Mouse (Mus musculus): ENCODE data around the gene Slc26a10. TPM values are rescaled to one million over a fixed set of nuclear protein-coding genes. Genes with fewer than 3 reads are reported as not detected.
"Not testable (repeated sequence)": the region's sequence is repeated elsewhere in the genome, so short reads cannot be mapped to it uniquely, and the experiment has no call there.

Slc26a10 gene
- polyA plus RNA-seq, 1 experiment from 2014 or later: 1.1 TPM

DNA sequence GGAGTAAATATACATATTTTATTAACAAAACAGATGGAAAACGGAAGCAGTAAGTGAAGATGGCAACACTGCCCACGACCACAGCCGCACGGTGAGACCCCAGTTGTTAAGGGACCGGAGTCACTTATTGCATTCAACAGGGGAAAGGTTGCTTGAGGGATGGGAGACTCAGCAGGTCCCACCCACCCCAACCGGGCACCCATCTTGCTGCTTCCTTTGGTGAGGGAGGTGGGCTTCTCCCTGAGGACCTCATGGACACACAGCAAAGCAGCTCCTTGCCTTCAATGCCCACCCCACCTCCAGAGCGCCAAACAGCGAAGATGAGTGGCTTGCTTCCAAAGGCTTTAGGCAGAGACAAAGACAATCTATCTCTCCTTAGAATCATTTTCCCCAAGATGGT is 16.7 kb upstream of the Slc26a10 start:
- no peaks in the 10 kb centered on the region for H3K9me3 ChIP-seq (replicated peaks)
- no peak for ATAC-seq
- H3K9ac ChIP-seq: no peak overlapping the region
- peaks cover 63% of the 10 kb centered on the region for H3K36me3 ChIP-seq (ENCODE audit: poor library complexity, severe bottlenecking)
- H3K4me2 ChIP-seq: no peak overlapping the region
- H3K4me1 ChIP-seq: peaks cover 17% of the 10 kb centered on the region
- no peaks in the 10 kb centered on the region for H3K27me3 ChIP-seq
- no peak overlapping the region for H3K4me3 ChIP-seq
- no peak overlapping the region for H3K27ac ChIP-seq
- WGBS: 92% methylated on average over 8 of the region's 8 CpGs

DNA sequence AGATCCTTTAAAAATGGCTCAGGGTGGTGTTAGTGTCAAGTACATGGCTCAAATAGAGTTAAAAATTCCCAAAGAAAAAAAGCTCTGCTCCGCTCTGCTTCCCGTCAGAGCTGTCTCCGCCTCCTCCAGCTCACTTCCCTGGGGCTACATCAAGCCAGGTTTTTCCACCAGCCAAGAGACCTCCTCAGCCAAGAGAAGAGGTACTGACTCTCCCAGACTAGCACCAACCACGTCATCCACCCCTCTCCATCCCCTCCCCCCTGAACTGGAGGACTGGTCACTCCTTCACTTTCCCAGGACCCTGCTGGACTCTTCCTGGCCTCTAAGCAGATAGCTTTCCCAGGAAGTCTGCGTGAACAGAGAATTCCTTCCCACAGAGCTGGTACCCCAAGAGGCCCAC is 15.9 kb upstream of the Slc26a10 start:
- peak overlapping the region; percentile 73 for H3K4me2 ChIP-seq
- H3K27ac ChIP-seq: peak overlapping the region; percentile 91; the same call in 1 of the 2 replicates
- peaks cover 62% of the 10 kb centered on the region for H3K36me3 ChIP-seq (ENCODE audit: poor library complexity, severe bottlenecking)
- peaks cover 17% of the 10 kb centered on the region for H3K4me1 ChIP-seq
- peak overlapping the region; percentile 90 for H3K4me3 ChIP-seq
- peak; percentile 43 for ATAC-seq
- peak overlapping the region; percentile 96 for H3K9ac ChIP-seq
- H3K27me3 ChIP-seq: no peaks in the 10 kb centered on the region
- WGBS: 6% methylated on average over 5 of the region's 5 CpGs
- H3K9me3 ChIP-seq (replicated peaks): no peaks in the 10 kb centered on the region

DNA sequence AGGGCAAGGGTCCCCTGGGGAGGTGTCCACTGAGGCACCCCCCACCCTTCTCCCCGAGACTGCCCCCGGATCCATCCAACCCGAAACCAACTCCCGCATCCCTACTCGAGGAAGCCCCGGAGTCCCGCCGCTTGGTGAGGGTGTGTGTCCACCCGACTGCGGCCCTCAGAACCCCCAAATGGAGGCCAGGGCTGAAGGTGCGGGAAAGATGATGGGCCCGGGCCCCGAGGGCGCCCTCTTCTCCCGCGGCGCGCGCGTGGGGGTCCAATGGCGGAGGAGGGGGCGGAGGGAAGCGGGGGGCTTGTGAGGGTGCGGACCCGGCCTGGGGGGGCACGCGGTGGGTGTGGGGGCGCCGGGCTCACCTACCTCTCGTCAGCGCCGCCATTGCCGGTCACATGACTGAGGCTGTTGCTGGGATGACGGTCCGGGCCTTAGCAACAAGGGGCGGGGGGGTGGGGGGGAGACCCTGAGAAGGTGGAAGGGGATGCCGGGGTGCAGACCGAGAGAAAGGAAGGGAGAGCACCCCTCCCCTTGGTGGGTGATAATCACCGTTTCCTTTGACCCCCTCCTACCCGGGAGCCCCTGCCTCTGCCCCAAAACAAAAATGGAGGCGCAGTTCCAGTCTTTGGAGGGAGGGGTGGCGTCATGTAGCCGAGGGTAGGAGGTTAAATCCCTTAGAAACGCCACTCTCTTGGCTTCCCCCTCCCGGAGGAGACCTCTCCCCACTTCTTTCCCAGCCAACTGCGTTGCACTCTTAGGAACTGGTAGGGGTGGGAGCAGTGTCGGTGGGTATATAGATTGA is 15.1 kb upstream of the Slc26a10 start, which contains the start of gene Dtx3:
Gene Dtx3, minus strand, starts transcription at position 401 of the 802 bp plus-strand sequence.
- no peaks in the 10 kb centered on the region for H3K9me3 ChIP-seq (replicated peaks)
- H3K9ac ChIP-seq: peak within 1 kb of the TSS; percentile 96
- ATAC-seq: peak; percentile 77
- peak within 1 kb of the TSS; percentile 91 for H3K27ac ChIP-seq
- no peaks in the 10 kb centered on the region for H3K27me3 ChIP-seq
- peak within 1 kb of the TSS; percentile 90 for H3K4me3 ChIP-seq
- peak within 1 kb of the TSS; percentile 73 for H3K4me2 ChIP-seq
- peaks cover 19% of the 10 kb centered on the region for H3K4me1 ChIP-seq
- WGBS: under 1% methylated on average over 35 of the region's 47 CpGs
- H3K36me3 ChIP-seq (ENCODE audit: poor library complexity, severe bottlenecking): peaks cover 65% of the 10 kb centered on the region

DNA sequence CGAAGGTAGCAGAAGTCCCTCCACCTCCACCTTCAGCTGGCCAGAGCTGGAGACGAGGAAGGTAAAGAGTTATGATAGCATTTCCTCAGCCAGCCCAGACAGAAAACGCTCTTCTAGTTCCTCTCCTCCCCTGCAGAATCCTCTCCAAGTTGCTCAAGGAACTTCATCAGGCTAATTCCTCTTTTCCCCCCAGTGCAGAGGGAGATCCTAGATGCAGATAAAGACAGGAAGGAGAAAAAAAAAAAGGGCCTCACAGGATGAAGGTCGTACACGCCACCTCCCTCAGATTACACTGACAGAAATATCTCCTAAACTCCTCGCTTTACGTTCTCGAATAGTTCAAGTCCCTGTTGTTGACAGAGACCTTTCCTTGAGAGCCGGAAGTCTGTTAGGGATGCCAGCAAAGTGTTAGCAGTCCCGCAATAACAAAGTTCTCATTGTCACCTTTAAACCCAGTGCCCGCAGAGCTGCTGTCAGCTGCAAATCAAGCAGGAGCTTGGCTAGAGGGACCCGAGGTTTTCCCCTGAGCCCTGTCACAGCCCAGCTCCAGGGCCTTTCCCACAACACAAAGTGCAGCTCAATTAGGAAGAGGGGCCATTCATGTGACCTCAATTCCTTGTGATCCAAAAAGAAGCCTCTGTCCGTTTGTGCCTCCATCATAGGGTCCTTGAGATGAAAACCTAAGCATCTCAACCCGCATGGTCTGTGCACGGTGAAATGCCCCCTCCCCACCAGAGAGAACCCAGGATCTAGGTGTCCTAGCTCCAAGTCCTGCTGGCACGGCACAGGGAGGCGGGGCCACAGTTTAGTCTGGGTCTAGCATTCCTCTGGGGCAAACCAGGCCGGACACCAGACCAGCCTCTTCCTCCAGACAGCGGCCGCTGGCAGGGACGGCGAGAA is 14.2 kb upstream of the Slc26a10 start:
- Histone ChIP-seq H3K4me1 (peaks cover 28% of the 10 kb centered on the region), H3K27ac (peak overlapping the region; percentile 91), H3K9ac (peak overlapping the region; percentile 96), H3K9me3 (replicated peaks) (no peaks in the 10 kb centered on the region), H3K27me3 (no peaks in the 10 kb centered on the region), H3K4me3 (peak overlapping the region; percentile 90), H3K4me2 (peak overlapping the region; percentile 73), H3K36me3 (ENCODE audit: poor library complexity, severe bottlenecking) (peaks cover 58% of the 10 kb centered on the region)
- ATAC-seq: peak; percentile 26
- 25% methylated on average over 22 of the region's 22 CpGs for WGBS

DNA sequence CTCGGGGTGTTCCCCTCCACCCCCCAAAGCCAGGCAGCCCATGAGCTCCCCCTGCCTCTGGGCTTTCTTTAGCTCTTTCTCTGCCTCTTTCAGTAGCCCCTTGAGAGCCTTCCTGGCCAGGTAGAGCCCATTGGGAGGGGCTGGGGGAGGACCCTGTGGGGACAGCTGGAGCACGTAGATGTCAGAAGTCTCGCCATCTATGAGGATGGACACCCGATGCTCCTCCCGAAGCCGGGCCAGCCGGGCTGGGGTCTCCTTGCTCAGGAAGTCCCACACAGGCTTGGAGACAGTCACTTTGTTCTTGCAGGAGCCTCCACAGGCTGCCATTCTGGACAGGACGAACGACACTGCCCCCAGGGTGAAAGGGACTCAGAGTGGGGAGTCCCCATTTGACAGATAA is 12.6 kb upstream of the Slc26a10 start:
- 87% methylated on average over 9 of the region's 9 CpGs for WGBS
- no peak for ATAC-seq
- H3K9ac ChIP-seq: no peak overlapping the region

DNA sequence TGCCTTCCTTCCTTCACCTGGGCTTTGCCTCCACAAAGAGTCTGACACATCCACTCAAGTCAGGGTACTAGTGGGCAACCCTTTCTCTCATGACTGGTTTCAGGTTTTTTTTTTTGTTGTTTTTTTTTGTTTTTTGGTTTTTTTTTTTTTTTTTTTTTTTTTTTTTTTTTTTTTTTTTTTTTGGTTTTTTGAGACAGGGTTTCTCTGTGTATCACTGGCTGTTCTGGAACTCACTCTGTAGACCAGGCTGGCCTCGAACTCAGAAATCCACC is 11.5 kb upstream of the Slc26a10 start:
- not testable (repeated sequence) for H3K4me2 ChIP-seq; H3K27me3 ChIP-seq; ATAC-seq; H3K4me3 ChIP-seq; H3K9ac ChIP-seq; H3K9me3 ChIP-seq (replicated peaks); H3K27ac ChIP-seq
- Histone ChIP-seq H3K4me1 (peaks cover 51% of the 10 kb centered on the region), H3K36me3 (ENCODE audit: poor library complexity, severe bottlenecking) (peaks cover 31% of the 10 kb centered on the region)
- WGBS: 96% methylated on average over 1 of the region's 1 CpGs

More for the DNA sequence above, 12.6 kb upstream of the Slc26a10 start:
- Histone ChIP-seq H3K36me3 (ENCODE audit: poor library complexity, severe bottlenecking) (peaks cover 41% of the 10 kb centered on the region), H3K27ac (no peak overlapping the region), H3K4me1 (peaks cover 41% of the 10 kb centered on the region), H3K4me3 (no peak overlapping the region), H3K27me3 (no peaks in the 10 kb centered on the region), H3K9me3 (replicated peaks) (no peaks in the 10 kb centered on the region), H3K4me2 (no peak overlapping the region)

DNA sequence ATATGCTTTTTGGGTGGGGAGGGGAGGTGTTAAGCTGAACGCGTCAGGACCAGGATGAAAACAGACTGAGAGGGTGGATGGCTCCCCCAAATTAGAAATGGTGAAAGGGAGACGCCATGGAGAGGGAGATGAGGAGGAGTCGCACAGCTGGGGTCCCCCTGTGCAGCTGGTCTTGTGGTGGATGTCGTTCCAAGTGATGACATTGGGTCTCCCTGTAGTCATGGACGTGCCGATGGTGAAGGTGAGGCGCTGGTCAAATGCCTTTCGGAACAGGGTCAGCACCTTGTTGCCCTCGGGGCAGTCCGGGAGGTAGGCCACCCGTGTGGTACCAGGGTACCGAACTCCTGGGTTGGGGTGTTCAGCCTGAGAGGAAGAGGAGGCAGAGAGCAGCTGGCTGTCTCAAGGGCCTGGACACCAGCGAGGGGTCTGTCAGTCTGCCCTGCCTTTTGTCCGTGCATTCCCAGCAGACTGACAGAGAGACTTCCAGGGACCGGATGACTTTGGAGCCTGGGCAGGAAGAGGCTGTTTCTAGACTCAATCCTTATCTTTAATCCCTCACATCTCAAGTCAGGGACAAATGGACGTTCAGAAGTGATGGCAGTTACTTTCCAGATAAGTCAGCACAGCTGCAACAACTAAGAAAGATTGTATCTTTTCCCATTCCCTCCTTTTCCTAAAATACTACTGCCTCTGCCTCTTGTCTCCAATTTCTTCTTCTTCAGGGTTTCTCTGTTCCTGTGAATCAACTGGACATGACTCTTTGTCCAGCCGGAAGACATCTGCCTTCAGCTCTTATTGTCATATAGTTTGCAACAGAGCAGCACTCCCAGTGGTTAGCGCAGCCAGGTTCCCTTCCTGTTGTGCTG is 11.0 kb upstream of the Slc26a10 start:
- Histone ChIP-seq H3K27me3 (no peaks in the 10 kb centered on the region), H3K4me1 (peaks cover 48% of the 10 kb centered on the region), H3K9me3 (replicated peaks) (no peaks in the 10 kb centered on the region), H3K9ac (no peak overlapping the region), H3K4me3 (no peak overlapping the region), H3K27ac (no peak overlapping the region), H3K4me2 (no peak overlapping the region), H3K36me3 (ENCODE audit: poor library complexity, severe bottlenecking) (peaks cover 35% of the 10 kb centered on the region)
- ATAC-seq: no peak
- WGBS: 76% methylated on average over 19 of the region's 19 CpGs

DNA sequence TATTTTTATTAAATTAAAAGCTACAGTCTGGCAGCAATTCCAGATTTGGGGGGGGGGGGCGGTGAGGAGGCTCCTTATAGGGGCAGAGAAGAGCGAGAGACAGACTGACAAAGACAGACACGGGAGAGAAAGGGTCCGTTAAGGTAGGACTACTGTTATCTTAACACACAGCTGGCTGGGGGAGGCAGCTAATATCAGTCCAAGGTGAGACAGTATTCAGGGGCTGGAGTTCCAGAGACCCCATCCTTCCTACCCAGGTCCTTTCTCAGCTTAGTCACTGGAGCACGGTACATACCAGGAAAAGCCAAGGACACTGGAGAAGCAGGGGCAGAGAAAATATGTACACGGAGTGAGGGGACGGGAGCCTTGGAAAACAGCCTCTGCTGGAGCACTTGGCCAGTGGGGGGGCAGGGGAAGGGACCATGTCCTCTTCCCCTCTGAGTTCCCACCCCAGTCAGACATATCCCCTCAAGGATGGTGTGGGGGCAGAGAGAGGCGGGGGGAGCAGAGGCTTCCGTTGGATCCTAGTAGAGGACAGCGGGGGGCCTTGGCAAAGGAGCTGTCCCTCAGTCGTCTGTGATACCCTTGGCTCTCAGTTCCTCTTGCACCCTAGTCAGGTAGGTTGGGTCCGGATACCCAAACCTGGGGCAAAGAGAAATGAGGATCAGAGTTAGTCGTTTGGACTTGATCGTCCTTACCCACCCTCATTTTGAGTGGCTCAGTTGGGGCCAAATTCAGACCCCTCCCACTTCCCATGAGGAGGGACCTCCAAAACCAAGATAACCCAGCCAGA is 10.1 kb upstream of the Slc26a10 start:
- no peak for ATAC-seq
- peaks cover 44% of the 10 kb centered on the region for H3K4me1 ChIP-seq
- H3K36me3 ChIP-seq (ENCODE audit: poor library complexity, severe bottlenecking): peaks cover 35% of the 10 kb centered on the region
- H3K27ac ChIP-seq: peak overlapping the region; percentile 90; the same call in 1 of the 2 replicates
- WGBS: 36% methylated on average over 14 of the region's 14 CpGs
- peak overlapping the region; percentile 96 for H3K4me2 ChIP-seq
- no peaks in the 10 kb centered on the region for H3K27me3 ChIP-seq
- no peak overlapping the region for H3K9ac ChIP-seq
- no peaks in the 10 kb centered on the region for H3K9me3 ChIP-seq (replicated peaks)
- H3K4me3 ChIP-seq: no peak overlapping the region

DNA sequence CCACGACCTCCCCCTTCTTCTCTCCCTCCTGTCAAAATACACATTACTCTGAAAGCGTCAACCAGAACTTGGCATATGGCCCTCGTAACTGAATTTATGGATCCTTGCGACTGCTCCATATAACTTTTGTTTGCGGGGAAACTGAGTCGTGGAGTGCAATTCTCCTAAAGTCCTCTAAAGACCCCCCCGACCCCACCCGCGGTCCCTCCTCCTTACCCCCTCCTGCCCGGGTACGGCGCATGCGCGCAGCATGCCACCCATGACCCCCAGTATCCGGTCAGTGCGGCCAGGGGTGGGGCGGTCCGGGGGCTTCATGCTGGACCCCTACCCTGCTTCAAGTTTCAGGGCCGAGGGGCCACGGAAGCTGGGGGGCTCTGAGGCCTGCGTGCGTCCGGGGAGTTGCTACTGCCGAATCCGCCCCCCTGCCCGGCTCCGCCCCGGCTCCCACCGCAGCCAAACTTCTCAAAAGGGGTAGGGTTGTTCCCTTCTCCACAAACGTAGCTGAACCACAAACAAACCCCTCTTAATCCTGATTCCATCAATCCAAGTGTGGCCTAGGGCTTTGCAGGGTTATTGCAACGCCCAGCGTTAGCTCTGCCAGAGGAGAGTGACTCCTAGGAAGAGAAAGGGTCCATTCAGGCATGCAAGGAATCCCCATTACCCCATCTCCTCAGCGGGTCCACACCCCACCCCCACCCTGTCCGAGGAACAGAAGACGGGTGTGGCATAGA is 9.4 kb upstream of the Slc26a10 start, which contains the start of gene Arhgef25:
Gene Arhgef25, minus strand, starts transcription at position 433 of the 731 bp plus-strand sequence.
- H3K27me3 ChIP-seq: no peaks in the 10 kb centered on the region
- WGBS: 1% methylated on average over 35 of the region's 35 CpGs
- H3K4me2 ChIP-seq: peak within 1 kb of the TSS; percentile 96
- H3K9ac ChIP-seq: peak within 1 kb of the TSS; percentile 84
- H3K27ac ChIP-seq: peak within 1 kb of the TSS; percentile 90
- H3K36me3 ChIP-seq (ENCODE audit: poor library complexity, severe bottlenecking): peaks cover 35% of the 10 kb centered on the region
- ATAC-seq: no peak
- H3K4me3 ChIP-seq: peak within 1 kb of the TSS; percentile 71
- H3K9me3 ChIP-seq (replicated peaks): no peaks in the 10 kb centered on the region
- H3K4me1 ChIP-seq: peaks cover 42% of the 10 kb centered on the region

DNA sequence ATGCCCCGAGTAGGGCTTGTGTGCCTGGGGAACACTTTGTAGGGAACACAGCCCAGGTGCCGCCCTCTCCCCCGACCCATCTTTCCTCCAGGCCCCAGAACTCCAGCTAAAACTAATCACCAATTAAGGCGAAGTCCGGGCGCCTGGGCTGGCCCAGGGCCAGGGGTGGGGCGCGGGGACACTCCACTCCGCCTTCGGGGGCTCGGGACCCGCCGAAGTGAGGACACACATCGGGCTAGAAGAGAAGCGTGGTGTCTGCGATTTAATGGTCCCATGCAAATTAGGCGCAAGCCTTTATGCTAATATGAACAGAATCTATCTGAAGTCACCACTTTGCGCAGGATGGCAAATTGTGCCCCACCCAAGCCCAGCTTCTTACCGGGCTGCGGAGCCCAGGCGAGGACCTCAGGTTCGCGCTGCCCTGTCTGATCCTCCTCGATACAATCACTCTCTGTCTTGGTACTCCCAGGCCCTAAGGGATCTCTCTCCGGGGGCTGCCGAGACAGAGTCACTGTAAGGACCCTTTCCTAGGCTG is 8.7 kb upstream of the Slc26a10 start:
- Histone ChIP-seq H3K4me2 (peak overlapping the region; percentile 96), H3K4me1 (peaks cover 41% of the 10 kb centered on the region), H3K9ac (peak overlapping the region; percentile 84), H3K9me3 (replicated peaks) (no peaks in the 10 kb centered on the region), H3K4me3 (peak overlapping the region; percentile 71), H3K27ac (peak overlapping the region; percentile 90), H3K27me3 (no peaks in the 10 kb centered on the region), H3K36me3 (ENCODE audit: poor library complexity, severe bottlenecking) (peaks cover 35% of the 10 kb centered on the region)
- WGBS: under 1% methylated on average over 26 of the region's 26 CpGs
- ATAC-seq: peak; percentile 23
